Mouse (Mus musculus) thymus, adult 2 months (tissue): ENCODE results near the gene Pum1.

ENCODE experiments used
- CTCF ChIP-seq: fragments of 200-500 bp; IDR thresholded peaks from 2 replicates; pipeline ENCODE4 v1.5.1; 2012; ENCODE audit warnings: mild to moderate bottlenecking, control low read depth, low read length, moderate library complexity, borderline replicate concordance; ENCODE audit not compliant: control insufficient read depth, poor library complexity, insufficient read depth; ENCODE audit errors: extremely low read depth
- POLR2A ChIP-seq: fragments of 200-500 bp; IDR thresholded peaks from 2 replicates; pipeline ENCODE4 v1.6.1; 2012; ENCODE audit warnings: mild to moderate bottlenecking, low read length, control low read depth, moderate library complexity; ENCODE audit not compliant: control insufficient read depth, poor library complexity, insufficient read depth; ENCODE audit errors: extremely low read depth

GRCm38 (mm10) chr4:130819806-130820205 lies 156.7 kb downstream of the Pum1 start:
- TF ChIP-seq POLR2A (no peak), CTCF (no peak)
